Mouse (Mus musculus) right cerebral cortex, adult 2 months (tissue): ENCODE results near the gene Th.

Source experiments
- DNase-seq, 2 experiments: peaks; one replicate each; pipeline ENCODE4 v3.0.0; 2021 to 2022; ENCODE audit warnings: low spot score in 2 of 2

The Th gene

DNA sequence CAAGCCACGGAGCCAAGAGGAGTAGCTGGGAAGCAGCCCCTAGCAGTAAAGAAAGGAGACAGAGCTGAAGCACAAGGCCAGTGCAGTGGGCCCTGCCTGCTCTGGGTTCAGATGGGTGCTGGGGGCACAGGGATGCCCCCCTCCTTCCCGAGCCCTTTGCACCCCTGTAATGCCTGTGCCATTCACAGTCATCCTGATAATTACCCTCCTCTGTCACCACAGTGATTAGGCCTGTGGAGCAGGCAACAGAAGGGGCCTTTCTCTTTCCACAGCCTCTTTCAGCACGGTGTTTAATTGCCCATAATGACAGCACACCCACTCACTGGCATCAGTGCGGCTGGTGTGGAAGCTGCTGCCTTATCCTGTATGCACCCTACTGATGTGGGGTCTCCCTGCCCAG is 28.0 kb downstream of the Th start:
- peak in 1 of 2 experiments; percentile 3 for DNase-seq

DNA sequence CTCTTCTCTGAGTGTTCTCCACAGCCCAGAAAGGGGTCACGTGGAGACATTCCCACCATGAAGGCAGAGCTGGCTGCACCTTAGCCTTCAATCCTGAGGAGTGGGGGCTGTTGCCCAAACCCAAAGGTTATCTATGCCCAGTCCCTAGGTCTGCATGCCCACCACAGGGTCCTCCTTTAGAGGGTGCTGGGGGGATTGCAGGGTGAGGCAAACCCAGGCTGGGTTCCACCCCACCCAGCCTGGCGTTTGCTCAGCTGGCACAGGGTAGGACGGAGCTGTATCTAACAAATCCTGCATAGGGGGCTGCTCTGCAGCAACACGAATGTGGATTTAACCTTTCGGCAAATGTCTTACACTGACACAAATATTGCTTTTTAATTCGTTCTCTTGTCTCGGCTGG is 29.2 kb downstream of the Th start:
- DNase-seq: no peak

- DNase-seq: no peak
Measured at GRCm38 (mm10) chr7:142899872-142900271, 31.1 kb downstream of the Th start.

- DNase-seq: no peak
Measured at GRCm38 (mm10) chr7:142897471-142897870, 33.5 kb downstream of the Th start.

GRCm38 (mm10) chr7:142895901-142896665 is 34.8 kb downstream of the Th start:
- DNase-seq: no peak

- no peak for DNase-seq
Measured at GRCm38 (mm10) chr7:142895223-142895840, 35.6 kb downstream of the Th start.

- peak; percentile 84 to 86 for DNase-seq
Measured at GRCm38 (mm10) chr7:142894669-142895068, 36.3 kb downstream of the Th start.

GRCm38 (mm10) chr7:142893721-142894639 is 36.9 kb downstream of the Th start:
- DNase-seq: no peak

- DNase-seq: no peak
Measured at GRCm38 (mm10) chr7:142893296-142893695, 37.6 kb downstream of the Th start.

DNA sequence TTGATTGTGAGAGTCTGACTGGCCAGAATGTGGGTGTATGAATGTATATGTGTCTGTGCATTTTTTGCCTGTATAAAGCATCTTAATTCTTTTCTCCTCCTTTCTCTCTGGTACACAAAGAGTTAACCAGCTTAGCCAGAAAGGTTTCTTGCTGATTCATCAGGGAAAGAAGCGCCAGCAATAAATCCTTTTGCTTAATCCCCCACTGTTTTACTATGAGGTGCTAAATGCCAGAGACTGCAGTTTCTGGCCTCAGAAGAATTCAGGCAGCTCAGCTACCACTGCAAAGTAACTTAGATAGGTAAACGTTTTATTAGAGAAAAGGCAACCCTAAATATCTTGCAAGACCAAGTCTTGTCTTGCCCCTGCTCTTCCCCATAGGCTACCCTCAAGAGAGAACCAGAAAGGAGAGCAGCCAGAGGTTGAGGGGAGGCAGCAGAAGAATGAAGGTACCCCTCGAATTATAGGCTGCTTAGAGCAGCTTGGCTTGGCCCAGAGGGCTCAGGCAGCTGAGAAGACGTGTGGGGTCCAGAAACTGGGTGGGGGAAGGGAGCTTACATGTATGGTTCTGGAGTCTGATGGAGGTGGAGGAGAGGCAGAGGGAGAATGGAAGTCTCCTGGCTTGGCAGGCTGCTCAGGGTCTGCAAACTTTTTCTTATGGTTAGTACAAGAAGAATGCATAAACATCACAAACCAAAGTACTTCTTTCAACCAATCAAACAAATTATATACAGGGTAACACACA is 61.3 kb downstream of the Th start:
- no peak for DNase-seq

GRCm38 (mm10) chr7:142850681-142851080 is 80.2 kb downstream of the Th start:
- peak; percentile 35 to 50 for DNase-seq
